Mouse (Mus musculus): Measurements from ENCODE around the gene Polr1e. TPM values are rescaled to one million over a fixed set of nuclear protein-coding genes. Genes with fewer than 3 reads are reported as not detected.
A peak's percentile ranks its signal among the peaks of the same experiment; 100 is the strongest.
"Not testable (repeated sequence)": the region's sequence is repeated elsewhere in the genome, so short reads cannot be mapped to it uniquely, and the experiment has no call there.

Gene Polr1e
- total RNA-seq, 2 experiments from 2014 or later: 10.1 to 10.3 TPM

- Histone ChIP-seq H3K4me3 (peak within 1 kb of the TSS; percentile 66), H3K27ac (peak within 1 kb of the TSS; percentile 88)
- intact Hi-C loops (cut with DNase I): loop anchor here (2.0 kb wide), 1 partner anchor 29 kb away; no protein-coding TSS in a partner anchor
- peak; percentile 35 for TF ChIP-seq CTCF (IDR thresholded peaks at IDR 0.05)
- DNase-seq (ENCODE audit: extremely low spot score in 1 of 2, low spot score in 2 of 2): peak; percentile 72 to 73
Observed at GRCm38 (mm10) chr4:44981280-44981973, 37.0 kb upstream of the Polr1e start, which contains the start of gene Grhpr. Gene Grhpr, plus strand, starts transcription at chr4:44981395.

GRCm38 (mm10) chr4:44981974-44982287 lies 36.5 kb upstream of the Polr1e start:
- DNase-seq (ENCODE audit: extremely low spot score in 1 of 2, low spot score in 2 of 2): no peak
- Histone ChIP-seq H3K4me3 (peak overlapping the region; percentile 66), H3K27ac (peak overlapping the region; percentile 88)
- intact Hi-C loops (cut with DNase I): loop anchor here (2.0 kb wide), 1 partner anchor 29 kb away; no protein-coding TSS in a partner anchor
- TF ChIP-seq CTCF (IDR thresholded peaks at IDR 0.05): no peak

GRCm38 (mm10) chr4:44982440-44983130 lies 35.8 kb upstream of the Polr1e start:
- Histone ChIP-seq H3K4me3 (no peak overlapping the region; the same call in 1 of the 2 replicates), H3K27ac (no peak overlapping the region)
- intact Hi-C loops (cut with DNase I): no loop called here
- no peak for DNase-seq (ENCODE audit: extremely low spot score in 1 of 2, low spot score in 2 of 2)
- TF ChIP-seq CTCF (IDR thresholded peaks at IDR 0.05): no peak

- H3K27ac ChIP-seq: no peak overlapping the region
- TF ChIP-seq CTCF (IDR thresholded peaks at IDR 0.05): no peak
- intact Hi-C loops (cut with DNase I): no loop called here
- DNase-seq (ENCODE audit: extremely low spot score in 1 of 2, low spot score in 2 of 2): no peak
- no peak overlapping the region for H3K4me3 ChIP-seq
Observed at GRCm38 (mm10) chr4:44983131-44983740, 35.1 kb upstream of the Polr1e start.

- no peak for DNase-seq (ENCODE audit: extremely low spot score in 1 of 2, low spot score in 2 of 2)
- H3K4me3 ChIP-seq: no peak overlapping the region
- intact Hi-C loops (cut with DNase I): no loop called here
- H3K27ac ChIP-seq: no peak overlapping the region
- no peak for TF ChIP-seq CTCF (IDR thresholded peaks at IDR 0.05)
Observed at GRCm38 (mm10) chr4:44990560-44990959, 27.8 kb upstream of the Polr1e start.

- DNase-seq (ENCODE audit: extremely low spot score in 1 of 2, low spot score in 2 of 2); H3K27ac ChIP-seq; H3K4me3 ChIP-seq; intact Hi-C loops (cut with DNase I): not testable (repeated sequence)
Observed at GRCm38 (mm10) chr4:44992330-44992729, 26.1 kb upstream of the Polr1e start.

GRCm38 (mm10) chr4:44993179-44993578 lies 25.2 kb upstream of the Polr1e start:
- intact Hi-C loops (cut with DNase I); H3K27ac ChIP-seq; DNase-seq (ENCODE audit: extremely low spot score in 1 of 2, low spot score in 2 of 2); H3K4me3 ChIP-seq: not testable (repeated sequence)

- no peak for DNase-seq (ENCODE audit: extremely low spot score in 1 of 2, low spot score in 2 of 2)
- TF ChIP-seq CTCF (IDR thresholded peaks at IDR 0.05): no peak
- intact Hi-C loops (cut with DNase I): no loop called here
- Histone ChIP-seq H3K4me3 (no peak overlapping the region), H3K27ac (no peak overlapping the region)
Observed at GRCm38 (mm10) chr4:44993847-44994246, 24.5 kb upstream of the Polr1e start.

- no peak overlapping the region for H3K27ac ChIP-seq
Observed at GRCm38 (mm10) chr4:44994776-44995175, 23.6 kb upstream of the Polr1e start.

GRCm38 (mm10) chr4:44998071-44998470 lies 20.3 kb upstream of the Polr1e start:
- DNase-seq (ENCODE audit: extremely low spot score in 1 of 2, low spot score in 2 of 2): no peak
- TF ChIP-seq CTCF (IDR thresholded peaks at IDR 0.05): no peak
- Histone ChIP-seq H3K27ac (no peak overlapping the region), H3K4me3 (no peak overlapping the region)
- intact Hi-C loops (cut with DNase I): no loop called here

More at GRCm38 (mm10) chr4:44994776-44995175, 23.6 kb upstream of the Polr1e start:
- intact Hi-C loops (cut with DNase I): no loop called here
- H3K4me3 ChIP-seq: no peak overlapping the region
- no peak for TF ChIP-seq CTCF (IDR thresholded peaks at IDR 0.05)
- DNase-seq (ENCODE audit: extremely low spot score in 1 of 2, low spot score in 2 of 2): no peak

GRCm38 (mm10) chr4:45000001-45000400 lies 18.4 kb upstream of the Polr1e start:
- no peak overlapping the region for H3K4me3 ChIP-seq
- no peak overlapping the region for H3K27ac ChIP-seq

GRCm38 (mm10) chr4:45005452-45005851 lies 12.9 kb upstream of the Polr1e start:
- no peak overlapping the region for H3K27ac ChIP-seq
- no peak overlapping the region for H3K4me3 ChIP-seq
- DNase-seq (ENCODE audit: extremely low spot score in 1 of 2, low spot score in 2 of 2): no peak
- TF ChIP-seq CTCF (IDR thresholded peaks at IDR 0.05): no peak
- intact Hi-C loops (cut with DNase I): no loop called here

More at GRCm38 (mm10) chr4:45000001-45000400, 18.4 kb upstream of the Polr1e start:
- no peak for TF ChIP-seq CTCF (IDR thresholded peaks at IDR 0.05)
- no peak for DNase-seq (ENCODE audit: extremely low spot score in 1 of 2, low spot score in 2 of 2)
- intact Hi-C loops (cut with DNase I): no loop called here
